Mouse (Mus musculus) CD8-positive naive resting alpha-beta T cell, adult 2 months (primary cell): Measurements from ENCODE around the gene Kif16b.

Source experiments
- DNase-seq, 2 experiments: peaks; one replicate each; pipeline ENCODE4 v3.0.0; 2022; ENCODE audit warnings: low read depth in 2 of 2, low spot score in 2 of 2

Gene Kif16b

DNA sequence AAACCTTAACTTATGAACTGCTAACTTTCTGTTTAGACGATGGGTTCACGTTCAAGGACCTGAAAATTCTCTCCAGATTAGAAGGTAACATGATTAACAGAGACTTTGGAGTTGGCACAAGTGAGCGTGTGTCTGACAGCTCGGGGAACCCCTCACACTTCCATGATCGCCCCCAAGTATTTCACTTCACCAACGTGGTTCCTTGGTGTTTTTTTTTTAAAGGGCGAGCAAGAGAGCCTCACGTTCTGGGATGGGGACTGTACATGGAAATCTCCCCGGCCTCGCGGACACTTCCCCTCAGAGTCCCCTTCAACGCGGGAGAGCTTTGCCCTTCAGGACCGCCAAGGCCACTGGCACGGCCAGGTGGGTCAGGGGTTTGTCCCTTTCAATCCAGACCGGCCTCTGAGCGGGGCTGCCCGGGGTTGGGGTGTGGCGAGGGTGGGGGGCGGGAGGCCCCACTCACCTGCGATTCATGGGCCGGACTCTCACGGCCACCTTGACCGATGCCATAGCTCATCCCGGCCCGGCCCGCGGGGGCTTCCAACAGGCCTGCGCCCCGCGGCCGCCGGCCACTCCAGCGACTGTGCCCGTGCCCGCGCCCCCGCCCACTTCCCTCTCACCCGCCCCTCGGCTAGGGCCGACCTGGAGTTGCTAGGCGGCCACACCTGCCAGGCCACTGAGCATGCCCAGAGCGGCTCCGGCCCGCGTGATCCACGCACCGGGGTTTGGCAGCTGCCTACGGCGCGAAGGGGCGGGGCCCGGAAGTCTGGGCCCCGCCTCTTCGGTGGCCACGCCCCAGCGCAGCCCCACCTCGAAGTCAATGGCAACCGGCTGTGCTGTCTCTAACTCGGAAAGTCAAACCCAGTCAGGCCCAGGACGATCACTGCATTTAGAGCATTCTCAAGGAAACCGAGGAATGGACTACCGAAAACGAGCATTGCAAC is at the start of gene Kif16b:
Gene Kif16b (minus strand): TSS at position 670 of the 944 bp plus-strand sequence.
- DNase-seq = peak; percentile 90 to 91

DNA sequence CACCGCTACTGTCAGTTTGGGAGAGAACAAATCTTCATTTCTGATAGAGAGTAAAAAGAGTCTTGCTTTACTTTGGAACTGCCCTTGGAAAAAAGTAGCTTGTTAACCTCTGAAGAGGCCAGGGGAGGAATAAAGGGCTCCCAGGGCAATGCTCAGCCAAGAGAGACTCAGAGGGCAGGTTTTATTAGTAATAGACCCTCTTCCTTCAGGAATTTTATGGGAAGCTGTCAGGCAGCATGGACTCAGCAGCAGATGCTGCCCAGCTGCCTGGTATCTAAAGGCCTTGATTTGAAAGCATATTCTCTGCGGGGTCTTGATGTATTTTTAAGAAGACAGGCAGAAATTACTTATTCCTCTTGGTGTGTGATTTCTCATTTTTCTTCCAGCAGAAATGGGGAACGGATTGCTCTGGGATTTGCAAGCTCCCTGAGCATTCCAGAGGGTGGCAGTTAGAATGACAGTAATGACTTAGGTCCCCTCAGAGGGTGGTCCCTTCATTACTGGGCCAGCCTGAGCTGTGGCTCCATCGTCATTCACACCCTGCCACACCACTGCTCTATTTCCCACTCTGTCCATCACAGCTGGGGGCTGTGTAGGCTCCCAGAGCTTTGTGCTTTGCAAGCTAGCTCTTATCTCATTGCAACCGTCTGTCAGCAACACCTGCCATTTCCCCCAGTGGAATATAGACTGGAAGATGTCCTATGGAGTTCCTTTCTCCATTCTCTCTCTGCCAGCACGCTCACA is 39.7 kb upstream of the Kif16b start:
- DNase-seq = no peak

DNA sequence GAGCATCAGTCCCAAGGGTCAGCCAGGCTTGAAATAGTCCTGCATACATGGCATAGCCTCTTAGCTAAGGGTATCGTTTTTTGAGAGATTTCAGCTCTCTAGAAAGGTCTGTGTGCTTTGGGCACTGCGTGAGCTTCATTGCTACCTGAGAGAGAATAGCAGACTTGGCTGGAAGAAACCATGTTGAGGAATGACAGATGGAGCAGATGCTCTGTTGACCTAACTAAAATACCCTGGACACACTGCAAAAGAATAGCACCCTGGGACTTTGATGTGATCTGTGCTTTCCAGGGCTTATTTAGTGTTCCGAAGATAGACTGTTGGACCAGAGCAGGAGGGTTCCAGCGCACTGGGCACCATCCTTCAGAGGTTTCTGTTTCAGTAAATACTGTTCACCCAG is 29.1 kb upstream of the Kif16b start:
- DNase-seq = no peak

DNA sequence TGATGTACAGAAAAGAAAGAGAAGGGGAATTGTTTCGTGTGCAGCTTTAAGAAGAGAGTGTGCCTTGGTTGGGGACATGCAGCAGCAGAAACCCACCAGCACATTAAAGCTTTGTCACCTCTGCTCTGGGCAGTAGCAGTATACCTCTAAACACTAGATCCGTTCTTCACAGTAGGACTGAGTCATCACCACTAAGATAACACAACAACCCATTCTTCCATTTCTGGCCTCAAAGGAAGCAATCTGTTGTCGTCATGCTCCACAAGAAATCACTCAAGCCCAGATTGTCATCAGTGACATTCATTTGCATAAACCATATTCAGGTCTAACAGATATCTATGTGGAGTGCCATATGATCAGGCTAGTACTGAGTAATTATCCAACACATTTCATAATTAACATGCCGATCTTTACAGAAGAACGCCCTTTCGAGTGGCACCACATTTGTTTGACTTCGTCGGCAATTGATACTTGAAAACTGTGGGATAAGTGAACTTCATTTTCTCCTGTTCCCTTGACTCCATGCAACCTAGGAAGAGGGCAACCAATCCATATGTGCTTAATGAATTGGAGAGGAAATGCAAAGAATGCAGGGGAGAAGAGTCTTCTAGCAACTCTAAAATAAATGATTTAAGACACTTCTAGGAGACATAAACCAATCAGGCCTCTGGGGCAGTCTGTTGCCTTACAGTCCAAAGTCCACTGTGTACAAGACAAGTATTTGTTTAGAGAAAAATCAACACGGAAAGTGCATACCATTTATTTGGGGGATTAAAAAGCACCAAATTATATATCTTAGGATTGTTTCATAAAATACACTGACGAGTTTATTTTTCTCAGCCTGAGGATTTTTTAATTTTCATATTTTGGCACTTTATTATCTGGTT is 28.1 kb upstream of the Kif16b start:
- DNase-seq = no peak

DNA sequence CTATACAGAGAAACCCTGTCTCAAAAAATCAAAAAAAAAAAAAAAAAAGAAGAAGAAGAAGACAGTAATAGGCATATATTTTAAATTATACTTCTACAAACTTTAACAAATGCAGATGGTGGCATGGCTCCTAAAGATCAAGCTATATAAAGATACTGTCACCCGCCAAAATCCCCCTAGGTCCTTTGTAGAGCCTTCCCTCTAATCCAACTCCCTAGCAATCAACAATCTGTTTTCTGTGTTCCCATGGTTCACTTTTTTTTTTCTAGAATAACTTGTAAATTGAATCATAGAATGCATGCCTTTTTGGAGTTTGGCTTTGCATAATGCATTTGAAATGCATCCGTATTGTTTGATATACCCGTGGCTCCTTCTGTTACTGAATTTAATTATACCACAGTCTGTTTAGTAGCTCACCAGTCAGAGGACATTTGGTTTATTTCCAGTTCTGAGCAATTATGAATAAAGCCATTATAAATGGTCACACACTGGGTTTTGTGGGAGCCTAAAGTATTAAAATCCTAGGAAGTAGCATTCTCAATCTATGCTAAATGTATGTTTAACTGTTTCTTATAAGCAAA is 9.6 kb upstream of the Kif16b start:
- DNase-seq = no peak

DNA sequence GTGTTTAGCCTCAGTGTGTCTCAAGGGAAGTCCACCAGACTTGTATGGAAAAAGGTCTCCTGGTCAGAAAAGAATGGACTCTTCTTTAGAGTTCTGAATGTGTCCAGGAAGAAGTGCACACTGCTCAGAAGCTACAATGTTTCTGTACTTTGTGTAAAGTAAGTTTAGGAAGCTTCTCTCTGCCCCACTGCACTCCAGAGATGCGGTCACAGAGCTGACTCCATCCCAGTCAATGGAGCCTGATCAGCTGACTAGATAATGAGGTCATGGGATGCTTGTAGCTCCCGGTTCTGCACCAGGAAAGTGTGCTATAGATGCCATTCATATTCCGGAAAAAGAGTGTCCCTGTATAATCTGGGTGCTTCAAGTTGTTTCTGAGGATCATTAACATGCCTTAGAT is 7.9 kb upstream of the Kif16b start:
- no peak for DNase-seq

DNA sequence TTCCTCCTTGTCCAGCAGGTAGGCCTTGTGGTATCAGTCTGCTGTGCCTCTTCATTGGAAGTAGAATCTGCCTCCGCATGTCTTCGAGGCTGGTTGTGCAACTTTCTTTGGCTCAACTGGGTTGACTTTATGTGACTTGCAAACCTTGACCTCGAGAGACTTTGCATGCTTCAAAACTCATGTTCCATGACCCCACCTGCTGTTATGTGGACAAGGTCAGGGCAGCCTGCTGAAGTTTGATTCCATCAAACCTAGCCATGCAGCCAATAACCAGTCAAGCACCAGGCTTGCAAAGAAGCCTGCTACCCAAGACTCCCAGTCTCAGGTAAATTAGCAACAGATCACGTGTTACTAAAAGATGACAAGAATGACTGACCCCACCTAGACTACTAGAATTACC is 5.7 kb upstream of the Kif16b start:
- DNase-seq = no peak

DNA sequence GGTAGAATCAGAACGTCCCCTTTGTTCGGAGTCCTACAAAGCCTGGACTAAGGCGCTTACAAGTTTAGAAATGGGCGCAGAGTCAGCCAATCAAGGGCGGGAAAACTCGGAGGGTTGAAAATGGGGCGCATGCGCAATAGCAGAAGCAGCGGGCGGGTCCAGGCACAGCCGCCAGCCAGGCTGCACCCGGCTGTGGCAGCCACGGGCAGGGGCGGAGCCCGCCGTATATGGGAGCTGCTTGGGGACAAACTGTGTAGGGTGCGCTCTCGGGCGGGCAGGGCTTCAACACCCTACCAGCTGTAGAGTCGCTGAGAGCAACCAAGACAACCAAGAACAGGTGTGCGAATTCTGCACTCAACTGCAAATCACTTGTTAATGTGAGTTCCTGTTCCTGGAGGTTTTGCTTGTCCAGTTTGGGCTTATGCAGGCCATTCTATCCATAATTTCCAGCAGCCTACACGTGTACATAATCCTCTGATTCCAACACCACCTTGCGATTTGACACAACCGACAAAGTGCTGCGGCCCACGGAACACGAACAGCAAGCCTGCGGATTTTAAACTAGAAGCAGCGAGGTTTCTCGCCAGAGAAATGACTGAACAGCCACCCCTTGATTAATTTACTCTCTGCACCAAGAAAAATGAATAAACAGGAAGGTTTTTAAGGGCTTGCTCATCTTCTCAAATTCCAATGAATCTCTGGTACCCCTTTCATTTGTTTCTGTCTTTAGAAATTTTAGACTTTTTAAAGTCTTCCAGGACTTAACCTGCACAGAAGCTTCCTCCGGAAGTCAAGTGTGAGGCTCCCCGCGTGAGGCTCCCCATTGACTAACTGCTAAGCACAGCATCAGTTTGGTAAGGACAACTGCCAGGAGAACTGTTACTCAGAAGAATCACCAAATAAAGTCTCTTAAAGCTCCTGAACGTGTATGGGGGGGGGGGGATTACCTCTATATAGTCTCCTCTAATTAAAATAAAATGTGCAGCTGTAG is 1.9 kb upstream of the Kif16b start:
- DNase-seq = peak; percentile 93 to 94

DNA sequence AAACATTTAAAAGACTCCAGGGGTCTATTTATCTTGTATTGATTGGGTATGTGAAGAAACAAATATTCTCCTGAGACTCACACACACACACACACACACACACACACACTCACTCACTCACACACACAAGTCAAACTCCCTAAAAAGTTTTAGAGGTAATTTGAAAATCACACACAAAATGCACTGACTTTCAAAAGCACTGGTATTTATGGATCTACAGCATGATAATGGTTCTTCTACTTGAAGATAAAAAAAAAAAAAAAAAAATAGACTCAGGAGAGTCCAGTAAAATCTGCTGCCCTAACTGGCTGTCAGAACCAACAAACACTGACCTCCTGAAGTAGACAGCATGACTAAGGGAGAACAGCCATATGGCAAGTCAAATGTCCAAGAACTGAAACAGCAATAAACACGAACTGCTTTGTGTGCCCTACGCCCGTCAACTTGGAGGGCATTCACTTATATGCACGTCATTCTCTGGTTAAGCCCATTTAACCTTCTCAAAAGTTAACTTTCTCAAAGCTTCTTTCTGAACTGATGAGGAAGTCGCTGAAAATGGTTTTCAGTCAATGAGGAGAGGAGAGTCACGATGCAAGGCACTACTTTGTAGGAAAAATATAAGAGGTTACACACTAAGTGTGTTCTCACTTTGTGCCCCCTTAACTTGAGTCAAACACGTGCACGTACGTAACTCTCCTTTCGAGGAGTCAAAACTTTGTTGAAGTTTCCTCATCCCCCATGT is 1.0 kb downstream of the Kif16b start:
- peak; percentile 2 to 12 for DNase-seq

DNA sequence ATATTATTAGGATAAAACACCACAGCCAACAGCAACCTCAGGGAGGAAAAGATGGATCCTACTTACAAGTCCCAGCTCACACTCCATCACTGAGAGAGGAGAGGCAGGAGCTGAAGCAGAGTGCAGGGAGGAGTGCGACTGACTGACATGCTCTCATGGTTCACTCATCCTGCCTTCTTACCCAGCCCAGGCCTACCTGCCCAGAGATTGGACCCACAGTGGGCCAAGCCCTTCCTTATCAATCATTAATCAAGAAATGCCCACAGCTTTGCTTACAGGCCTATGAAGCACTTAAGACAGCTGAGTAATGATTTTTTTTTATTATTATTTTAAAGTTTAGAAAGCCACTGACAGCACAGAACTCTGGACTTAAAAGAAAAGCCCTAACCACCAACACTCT is 7.6 kb downstream of the Kif16b start:
- DNase-seq = no peak

DNA sequence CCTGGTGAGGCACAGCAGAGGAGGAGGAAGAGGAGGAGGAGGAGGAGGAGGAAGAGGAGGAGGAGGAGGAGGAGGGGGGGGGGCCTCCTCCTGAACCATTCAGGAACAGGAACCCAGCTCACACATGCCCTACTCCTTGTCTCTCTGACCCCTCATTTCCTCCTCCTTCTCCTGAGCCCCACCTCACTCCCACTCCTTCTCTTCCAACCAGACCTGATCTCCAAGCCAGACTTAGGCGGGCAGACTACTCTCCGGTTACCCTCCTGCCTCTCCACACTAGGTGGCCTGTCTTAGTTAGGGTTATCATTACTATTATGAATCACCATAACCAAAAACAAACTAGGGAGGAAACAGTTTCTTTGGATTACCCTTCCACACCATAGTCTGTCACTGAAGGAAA is 10.0 kb downstream of the Kif16b start:
- no peak for DNase-seq

DNA sequence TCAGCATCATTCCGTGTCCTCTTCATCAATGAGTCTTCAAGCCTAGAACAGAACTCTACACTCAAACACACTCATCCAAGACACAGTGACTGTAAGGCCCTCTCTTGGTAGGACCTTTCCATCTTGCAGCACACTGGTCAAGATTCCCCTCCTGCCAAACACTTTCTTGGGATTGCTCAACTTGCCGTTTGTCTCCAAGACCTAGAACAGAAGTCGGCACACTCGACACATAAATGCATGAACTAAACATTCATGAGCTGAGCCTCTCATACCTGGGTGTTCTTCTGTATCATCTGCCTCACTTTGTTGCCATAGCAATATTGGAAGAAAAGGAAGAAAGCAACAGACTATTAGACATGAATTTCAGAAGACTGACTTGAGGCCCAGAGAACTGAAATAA is 16.9 kb downstream of the Kif16b start:
- DNase-seq = no peak

DNA sequence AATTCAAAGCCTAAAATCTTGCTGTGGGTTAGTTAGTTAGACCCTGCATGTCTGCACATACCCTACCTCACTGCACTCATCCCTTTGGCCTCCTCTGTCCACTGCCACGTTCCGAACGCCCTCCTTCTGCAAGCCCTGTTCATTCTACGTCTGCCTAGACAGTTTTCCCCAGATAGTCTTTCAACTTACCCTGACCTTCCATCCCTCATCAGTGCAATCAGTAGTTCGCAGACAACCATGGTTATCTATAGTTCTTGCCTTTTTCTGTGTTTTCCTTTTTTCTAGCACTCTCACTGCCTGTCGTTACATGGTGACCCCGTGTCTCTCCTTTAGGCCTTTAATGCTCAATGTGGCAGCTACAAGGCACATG is 17.7 kb downstream of the Kif16b start:
- DNase-seq = no peak

DNA sequence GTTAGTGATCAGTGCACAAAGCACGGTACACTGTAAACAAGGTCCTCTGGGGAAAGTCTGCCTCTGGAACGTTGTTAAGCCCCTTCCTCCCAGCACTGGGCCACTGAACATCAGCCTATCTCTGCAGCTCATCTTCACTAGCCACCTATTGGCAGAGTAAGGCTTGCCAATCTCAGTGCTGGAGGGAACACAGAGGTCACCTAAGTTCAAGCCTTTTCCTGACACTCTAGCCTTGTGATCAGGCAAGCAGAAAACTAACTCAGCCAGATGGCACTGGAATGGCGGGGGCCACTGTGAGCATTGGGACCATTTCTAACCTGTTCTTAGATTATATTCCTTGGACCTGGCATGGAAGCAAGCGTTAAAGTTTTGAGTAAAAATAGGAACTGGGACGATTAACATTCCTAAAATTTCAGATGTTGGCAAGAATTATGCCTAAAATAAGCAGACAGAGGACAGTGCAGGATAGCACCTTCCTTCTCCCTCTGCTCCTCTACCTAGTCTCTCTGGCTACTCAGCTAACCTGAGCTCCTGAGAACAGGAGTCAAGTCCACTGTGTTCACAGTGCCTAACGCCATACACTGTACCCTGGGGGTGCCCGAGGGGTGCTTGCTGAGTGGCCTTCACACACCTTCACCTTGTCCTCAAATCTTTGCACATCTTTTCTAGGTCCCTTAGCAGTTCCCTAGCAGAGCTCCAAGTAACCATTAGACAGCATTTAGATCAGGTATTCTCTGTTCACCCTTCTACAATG is 18.3 kb downstream of the Kif16b start:
- DNase-seq = no peak

DNA sequence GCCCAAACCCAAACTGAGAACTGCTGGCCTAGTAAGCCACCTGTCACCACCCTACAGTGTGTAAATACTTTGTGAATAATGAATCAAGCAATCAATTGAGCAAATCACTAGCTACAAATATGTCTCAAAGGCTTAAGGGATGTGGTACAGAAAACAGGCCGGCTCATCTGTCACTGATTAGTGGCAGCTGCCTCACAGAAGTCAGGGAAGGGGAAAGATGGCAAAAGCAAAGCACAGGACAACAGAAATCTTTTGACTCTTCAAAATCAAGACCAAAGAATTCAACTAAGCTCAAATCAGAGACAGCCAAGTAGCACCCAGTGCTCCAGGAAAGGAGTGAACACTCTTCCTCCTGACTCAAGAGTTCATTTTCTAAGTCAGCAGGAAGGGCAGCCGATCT is 18.9 kb downstream of the Kif16b start:
- no peak for DNase-seq

DNA sequence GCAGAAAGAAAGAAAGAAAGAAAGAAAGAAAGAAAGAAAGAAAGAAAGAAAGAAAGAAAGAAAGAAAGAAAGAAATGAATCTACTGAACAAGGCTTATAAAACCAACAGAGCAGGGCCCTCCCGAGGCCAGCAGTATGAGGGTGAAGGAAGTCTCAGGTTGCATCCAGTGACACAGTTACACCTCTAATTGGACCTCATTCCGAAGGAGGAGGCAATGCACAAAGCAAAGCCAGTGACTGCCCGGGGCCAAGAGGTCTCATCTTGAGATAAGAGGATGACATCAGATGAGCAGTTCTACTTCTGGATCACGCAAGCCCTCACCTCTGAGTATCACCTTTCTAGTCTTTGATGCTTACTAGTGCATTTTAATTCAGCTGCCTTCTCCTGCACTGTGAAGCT is 20.2 kb downstream of the Kif16b start:
- no peak for DNase-seq

DNA sequence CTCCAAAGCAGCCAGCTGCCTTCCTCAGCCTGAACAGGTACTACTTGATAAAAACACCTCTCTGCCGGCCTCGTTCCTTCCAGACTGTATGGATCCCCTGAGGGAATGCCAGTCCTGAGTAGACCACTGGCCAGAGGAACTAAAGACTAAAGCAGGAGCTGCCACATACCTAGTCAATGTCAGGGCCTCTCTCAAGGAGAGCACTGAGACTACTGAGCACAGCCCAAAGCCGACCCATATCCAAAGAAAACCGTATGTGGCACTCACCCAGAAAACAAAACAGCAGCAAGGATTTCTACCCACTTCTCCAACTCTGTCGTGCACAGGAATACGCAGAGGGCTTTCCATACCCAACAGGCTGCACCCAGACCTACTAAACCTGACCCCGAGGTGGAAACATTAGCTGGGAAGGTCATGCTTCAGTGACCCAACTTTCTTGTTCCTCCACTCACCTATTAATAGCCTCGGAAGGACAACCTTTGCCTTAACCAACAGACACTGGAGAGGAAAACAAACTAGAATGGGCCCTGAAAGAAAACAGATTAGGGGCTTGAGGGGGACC is 22.0 kb downstream of the Kif16b start:
- DNase-seq = no peak

DNA sequence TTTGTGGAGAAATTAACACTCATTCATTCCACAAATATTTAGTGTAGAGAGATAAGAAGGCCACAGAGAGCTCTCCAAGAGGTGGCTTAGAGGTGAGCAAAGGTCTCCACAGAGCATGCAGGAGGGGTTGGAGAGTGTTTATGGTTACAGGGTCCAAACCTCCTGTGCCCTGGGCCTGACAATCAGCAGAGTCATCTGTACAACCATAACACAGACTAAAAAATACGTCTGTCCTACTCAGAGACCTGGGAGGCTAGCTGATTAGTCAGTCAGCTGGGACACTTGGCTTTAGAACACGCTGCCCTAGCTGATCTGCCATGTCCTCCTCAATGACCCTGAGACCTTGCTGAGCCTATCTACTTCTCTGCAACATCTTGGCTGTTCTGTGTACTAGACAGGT is 24.7 kb downstream of the Kif16b start:
- no peak for DNase-seq
